ENCODE assay signal across 23 mouse cellular contexts in the genomic region with DNA sequence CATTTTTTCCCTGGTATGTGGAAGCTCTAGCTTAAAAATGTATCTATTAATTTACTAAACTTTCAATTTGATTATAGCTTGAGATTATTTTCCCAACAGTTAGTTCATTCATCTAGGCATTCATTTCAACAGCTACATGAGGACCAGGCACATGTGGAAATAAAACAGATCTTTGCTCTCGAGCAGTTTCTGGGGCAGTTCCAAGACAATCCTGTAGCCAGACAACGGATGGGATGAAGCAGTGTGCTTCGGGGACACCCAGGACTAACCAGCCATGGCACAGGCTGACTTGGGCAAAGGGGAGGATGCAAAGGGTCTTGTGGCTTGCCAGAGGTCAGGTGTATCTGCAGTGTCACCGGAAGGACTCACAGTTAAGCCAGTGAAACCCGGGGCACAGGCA.
"Had no signal": no experiment of that assay in that cellular context is flagged by ENCODE, and none has a peak within 500 bp of the region (broad histone marks: within the 10 kb centered on the region; RNA-seq: fewer than 3 reads in every experiment).

No protein-coding gene starts in this region.

- DNase-seq: gastrocnemius, postnatal 14 days; gastrocnemius, postnatal 36 days; heart, adult 11 months; heart, adult 2 months; kidney, adult 11 months; kidney, adult 2 months; kidney, adult 9 months; kidney, postnatal 14 days; kidney, postnatal 36 days; layer of hippocampus, adult 9-11 months; layer of hippocampus, postnatal 36 days; left cerebral cortex, postnatal 4 days had no signal

- H3K4me3 ChIP-seq: heart, adult 2 months; heart, embryonic 13.5 days; heart, embryonic 15.5 days; hindbrain, embryonic 13.5 days; hindbrain, embryonic 15.5 days; kidney, embryonic 15.5 days; limb, embryonic 13.5 days; limb, embryonic 15.5 days; liver, embryonic 12.5 days had no signal

- H3K9me3 ChIP-seq: heart, embryonic 13.5 days; heart, embryonic 15.5 days; hindbrain, embryonic 13.5 days; hindbrain, embryonic 15.5 days; kidney, embryonic 15.5 days; limb, embryonic 13.5 days; limb, embryonic 15.5 days; liver, embryonic 12.5 days had no signal

- H3K27me3 ChIP-seq: heart, embryonic 13.5 days; heart, embryonic 15.5 days; hindbrain, embryonic 13.5 days; hindbrain, embryonic 15.5 days; kidney, embryonic 15.5 days; limb, embryonic 13.5 days; limb, embryonic 15.5 days; liver, embryonic 12.5 days had no signal

- H3K36me3 ChIP-seq: hindbrain, embryonic 15.5 days had no signal

- H3K27ac ChIP-seq: heart, adult 2 months; heart, embryonic 13.5 days; heart, embryonic 15.5 days; hindbrain, embryonic 13.5 days; hindbrain, embryonic 15.5 days; hindbrain, postnatal 0 days; kidney, embryonic 15.5 days; kidney, postnatal 0 days; limb, embryonic 13.5 days; limb, embryonic 15.5 days; liver, embryonic 12.5 days; liver, embryonic 14.5 days had no signal

- H3K4me1 ChIP-seq: kidney, embryonic 15.5 days; limb, embryonic 13.5 days; limb, embryonic 15.5 days had no signal

- H3K9ac ChIP-seq: heart, embryonic 13.5 days; heart, embryonic 15.5 days; hindbrain, embryonic 13.5 days; hindbrain, embryonic 15.5 days; kidney, embryonic 15.5 days; limb, embryonic 13.5 days; limb, embryonic 15.5 days; liver, embryonic 12.5 days; liver, embryonic 14.5 days had no signal
